Mouse (Mus musculus): ENCODE measurements around the gene Maged2. TPM values are rescaled to one million over a fixed set of nuclear protein-coding genes. Genes with fewer than 3 reads are reported as not detected.

Maged2 gene
- polyA plus RNA-seq (2017; shearing (Covaris generic)): 29.7 TPM

GRCm38 (mm10) chrX:150814139-150814469 lies at the start of gene Maged2:
TSS of gene Maged2 (minus strand) at chrX:150814345.

Other genes starting within 250 kb of the Maged2 start
- 7.0 TPM for gene Pfkfb1, start 226.1 kb downstream of the Maged2 start, polyA plus RNA-seq (2017; shearing (Covaris generic))
- gene Apex2, start 224.5 kb downstream of the Maged2 start, polyA plus RNA-seq (2017; shearing (Covaris generic)): 18.7 TPM
- gene Tro, start 156.8 kb downstream of the Maged2 start, polyA plus RNA-seq (2017; shearing (Covaris generic)): 0.07 TPM
- 32.7 TPM for gene Gnl3l, start 203.0 kb upstream of the Maged2 start, polyA plus RNA-seq (2017; shearing (Covaris generic))
- 0.18 TPM for gene Fgd1, start 231.8 kb upstream of the Maged2 start, polyA plus RNA-seq (2017; shearing (Covaris generic))

Measured in inflammation-experienced regulatory T-cells, adult 16 weeks (primary cell).